Comparison of ENCODE assay signal across 10 mouse cellular contexts in the genomic region with DNA sequence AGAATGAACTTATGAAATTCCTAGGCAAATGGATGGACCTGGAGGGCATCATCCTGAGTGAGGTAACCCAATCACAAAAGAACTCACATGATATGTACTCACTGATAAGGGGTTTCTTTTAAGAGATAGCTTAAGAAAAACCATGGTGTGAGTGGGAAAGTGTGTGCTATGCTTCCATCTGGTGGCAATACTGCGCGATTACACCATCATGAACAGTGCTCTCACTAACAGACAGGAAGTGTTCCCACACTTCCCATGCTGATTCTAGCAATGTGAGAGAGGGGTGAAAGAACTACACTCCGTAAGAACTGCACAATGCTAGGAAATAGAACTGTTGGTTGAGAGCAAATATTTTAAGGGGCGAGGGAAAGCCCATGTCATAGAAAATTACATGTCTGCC. TPM values are rescaled to one million over a fixed set of nuclear protein-coding genes. Genes with fewer than 3 reads are reported as not detected.
A peak's percentile ranks its signal among the peaks of the same experiment; 100 is the strongest.
DNase-seq lines count a peak whose midpoint lies in the region; ATAC-seq lines count a peak whose summit lies in the region.
"Had no signal": no experiment of that assay in that cellular context is flagged by ENCODE, and none has a peak within 500 bp of the region (broad histone marks: within the 10 kb centered on the region; RNA-seq: fewer than 3 reads in every experiment).

No protein-coding gene starts in this region.

- no peaks in the 10 kb centered on the region for H3K9me3 ChIP-seq in forebrain, embryonic 11.5 days (ENCODE audit: control insufficient read depth, low read length)
- no peaks in the 10 kb centered on the region for H3K9me3 ChIP-seq in forebrain, embryonic 10.5 days
- H3K9me3 ChIP-seq in forebrain, embryonic 16.5 days (ENCODE audit: control insufficient read depth, low read length), result no peaks in the 10 kb centered on the region
- H3K9me3 ChIP-seq: heart, embryonic 13.5 days had no signal

- 27% methylated on average over 4 of the region's 4 CpGs for WGBS in forebrain, embryonic 11.5 days
- 23% methylated on average over 4 of the region's 4 CpGs for WGBS in forebrain, embryonic 10.5 days
- WGBS in forebrain, embryonic 16.5 days, result 13% methylated on average over 4 of the region's 4 CpGs

- H3K4me1 ChIP-seq in forebrain, embryonic 11.5 days (replicated peaks; ENCODE audit: control insufficient read depth, insufficient read depth, low read length), result no peaks in the 10 kb centered on the region
- H3K4me1 ChIP-seq in forebrain, embryonic 10.5 days, result no peaks in the 10 kb centered on the region
- H3K4me1 ChIP-seq in forebrain, embryonic 16.5 days (replicated peaks; ENCODE audit: control insufficient read depth, insufficient read depth, low read length), result no peaks in the 10 kb centered on the region
- H3K4me1 ChIP-seq: heart, embryonic 13.5 days had no signal

- no peak overlapping the region for H3K9ac ChIP-seq in forebrain, embryonic 11.5 days (ENCODE audit: low read length)
- H3K9ac ChIP-seq in forebrain, embryonic 16.5 days (replicated peaks; ENCODE audit: low read depth, low read length), result no peak overlapping the region
- H3K9ac ChIP-seq: heart, embryonic 13.5 days had no signal

- H3K36me3 ChIP-seq in forebrain, embryonic 11.5 days (ENCODE audit: control insufficient read depth, insufficient read depth, low read length), result no peaks in the 10 kb centered on the region
- H3K36me3 ChIP-seq in forebrain, embryonic 10.5 days (replicated peaks), result no peaks in the 10 kb centered on the region
- H3K36me3 ChIP-seq in forebrain, embryonic 16.5 days (ENCODE audit: control insufficient read depth, insufficient read depth), result no peaks in the 10 kb centered on the region
- H3K36me3 ChIP-seq: heart, embryonic 13.5 days had no signal

- no peak overlapping the region for H3K27ac ChIP-seq in forebrain, embryonic 11.5 days (ENCODE audit: low read depth, low read length)
- no peak overlapping the region for H3K27ac ChIP-seq in forebrain, embryonic 10.5 days
- no peak overlapping the region for H3K27ac ChIP-seq in forebrain, embryonic 16.5 days (ENCODE audit: low read length)
- H3K27ac ChIP-seq: heart, embryonic 13.5 days had no signal

- ATAC-seq in forebrain, embryonic 11.5 days (replicated peaks; ENCODE audit: low FRiP score), result peak; percentile 66
- peak; percentile 95 for ATAC-seq in forebrain, embryonic 16.5 days

- no peak for DNase-seq in forebrain, embryonic 11.5 days (ENCODE audit: low spot score)
- DNase-seq in forebrain, embryonic 10.5 days (ENCODE audit: extremely low spot score, low spot score), result no peak
- peak; percentile 59 to 62 for DNase-seq in right cerebral cortex, postnatal 10 days (ENCODE audit: low spot score in 2 of 2)
- DNase-seq in right cerebral cortex, postnatal 36 days (ENCODE audit: low spot score in 2 of 2), result no peak
- peak; percentile 10 to 32 for DNase-seq in kidney, postnatal 4 days
- DNase-seq in retina, adult 2 months (ENCODE audit: low read depth, low spot score), result peak; percentile 34
- no peak for DNase-seq in cerebellum, adult 8-10 months

- no peak overlapping the region for H3K4me3 ChIP-seq in forebrain, embryonic 11.5 days (ENCODE audit: low read depth, low read length)
- H3K4me3 ChIP-seq in forebrain, embryonic 10.5 days, result no peak overlapping the region
- no peak overlapping the region for H3K4me3 ChIP-seq in forebrain, embryonic 16.5 days (replicated peaks; ENCODE audit: low read length)
- H3K4me3 ChIP-seq: heart, embryonic 13.5 days had no signal

- no peak overlapping the region for H3K4me2 ChIP-seq in forebrain, embryonic 11.5 days (ENCODE audit: low read depth, low read length, severe bottlenecking)
- no peak overlapping the region for H3K4me2 ChIP-seq in forebrain, embryonic 16.5 days (ENCODE audit: low read length)
- H3K4me2 ChIP-seq: heart, embryonic 13.5 days had no signal

- H3K27me3 ChIP-seq in forebrain, embryonic 11.5 days (ENCODE audit: control insufficient read depth, insufficient read depth, low read length), result no peaks in the 10 kb centered on the region
- no peaks in the 10 kb centered on the region for H3K27me3 ChIP-seq in forebrain, embryonic 10.5 days (ENCODE audit: poor library complexity, severe bottlenecking)
- H3K27me3 ChIP-seq in forebrain, embryonic 16.5 days (replicated peaks; ENCODE audit: control insufficient read depth, insufficient read depth, low read length), result no peaks in the 10 kb centered on the region
- H3K27me3 ChIP-seq: heart, embryonic 13.5 days had no signal

RNA-seq across cellular contexts. Expression of a gene that starts 3.4 kb away (rescaled TPM):
- polyA plus RNA-seq in forebrain, embryonic 11.5 days (2014; fragmentation: Nextera tagmentation; extraction: Ambion mirVana), result 0.07 TPM in 1 of 2 replicates, not detected in the other
- polyA plus RNA-seq in forebrain, embryonic 10.5 days (2016; fragmentation: Nextera tagmentation; extraction: Ambion mirVana), result 0.04 TPM in 1 of 2 replicates, not detected in the other
- polyA plus RNA-seq in forebrain, embryonic 16.5 days (2015; fragmentation: Nextera tagmentation; extraction: Ambion mirVana), result not detected in 2 replicates
- polyA plus RNA-seq: heart, embryonic 13.5 days; small intestine, adult 2 months had no signal

RNA-seq across cellular contexts. Expression of a gene that starts 39.9 kb away (rescaled TPM):
- polyA plus RNA-seq in forebrain, embryonic 11.5 days (2014; fragmentation: Nextera tagmentation; extraction: Ambion mirVana), result not detected in 2 replicates
- polyA plus RNA-seq in forebrain, embryonic 10.5 days (2016; fragmentation: Nextera tagmentation; extraction: Ambion mirVana), result not detected in 2 replicates
- polyA plus RNA-seq in forebrain, embryonic 16.5 days (2015; fragmentation: Nextera tagmentation; extraction: Ambion mirVana), result not detected in 2 replicates
- polyA plus RNA-seq: heart, embryonic 13.5 days; small intestine, adult 2 months had no signal

RNA-seq across cellular contexts. Expression of a gene that starts 54.6 kb away (rescaled TPM):
- polyA plus RNA-seq in forebrain, embryonic 11.5 days (2014; fragmentation: Nextera tagmentation; extraction: Ambion mirVana), result not detected in 2 replicates
- not detected in 2 replicates for polyA plus RNA-seq in forebrain, embryonic 10.5 days (2016; fragmentation: Nextera tagmentation; extraction: Ambion mirVana)
- polyA plus RNA-seq in forebrain, embryonic 16.5 days (2015; fragmentation: Nextera tagmentation; extraction: Ambion mirVana), result not detected in 2 replicates
- polyA plus RNA-seq: heart, embryonic 13.5 days; small intestine, adult 2 months had no signal

Comparison
In these comparisons a context has a peak if more than half of its experiments do, and no peak if none do; other contexts are left out.
1. DNase-seq: peak in right cerebral cortex, postnatal 10 days (2 of 2), kidney, postnatal 4 days (2 of 2) and retina, adult 2 months (single experiment); none in forebrain, embryonic 11.5 days (single experiment), forebrain, embryonic 10.5 days (single experiment), right cerebral cortex, postnatal 36 days (0 of 2) and cerebellum, adult 8-10 months (single experiment).